ENCODE assay signal across 8 mouse cellular contexts in genomic region chr13:14649301-14649700, GRCm38 (mm10). TPM values are rescaled to one million over a fixed set of nuclear protein-coding genes. Genes with fewer than 3 reads are reported as not detected.
DNase-seq lines count a peak whose midpoint lies in the region; ATAC-seq and TF ChIP-seq lines count a peak whose summit lies in the region.

No protein-coding gene starts in this region.

- 18% methylated on average over 1 of the region's 1 CpGs for WGBS in kidney, embryonic 16.5 days
- WGBS in hindbrain, embryonic 13.5 days = 29% methylated on average over 1 of the region's 1 CpGs
- WGBS in stomach, postnatal 0 days = 26% methylated on average over 1 of the region's 1 CpGs

- H3K4me1 ChIP-seq in kidney, embryonic 16.5 days (ENCODE audit: insufficient read depth, low read length) = no peaks in the 10 kb centered on the region
- H3K4me1 ChIP-seq in ES-E14 (ENCODE audit: control insufficient read depth in 2 of 2, insufficient read depth in 2 of 2, low read length in 2 of 2, poor library complexity in 1 of 2) = no peaks in the 10 kb centered on the region
- no peaks in the 10 kb centered on the region for H3K4me1 ChIP-seq in hindbrain, embryonic 13.5 days (replicated peaks)
- no peaks in the 10 kb centered on the region for H3K4me1 ChIP-seq in stomach, postnatal 0 days (replicated peaks; ENCODE audit: control insufficient read depth, insufficient read depth)

- peak; percentile 37 for DNase-seq in kidney, adult 9 months
- DNase-seq in 416B (ENCODE audit: low read depth) = peak; percentile 59
- DNase-seq in ES-E14 (ENCODE audit: low read depth, low spot score) = no peak
- no peak for DNase-seq in stomach, postnatal 0 days (ENCODE audit: low spot score)
- no peak for DNase-seq in spleen, postnatal 36 days (ENCODE audit: low spot score in 2 of 2)
- DNase-seq in natural killer cell, adult 2 months (ENCODE audit: low spot score in 2 of 2) = no peak

- H3K4me2 ChIP-seq in kidney, embryonic 16.5 days (replicated peaks; ENCODE audit: low read depth, low read length) = no peak overlapping the region
- H3K4me2 ChIP-seq in hindbrain, embryonic 13.5 days = no peak overlapping the region
- H3K4me2 ChIP-seq in stomach, postnatal 0 days (replicated peaks; ENCODE audit: low read depth) = no peak overlapping the region

- H3K9me3 ChIP-seq in kidney, embryonic 16.5 days (ENCODE audit: low read length) = no peaks in the 10 kb centered on the region
- H3K9me3 ChIP-seq in ES-E14 (ENCODE audit: control insufficient read depth, insufficient read depth, low read depth, low read length) = no peaks in the 10 kb centered on the region
- no peaks in the 10 kb centered on the region for H3K9me3 ChIP-seq in hindbrain, embryonic 13.5 days
- H3K9me3 ChIP-seq in stomach, postnatal 0 days (ENCODE audit: control insufficient read depth, low read length) = no peaks in the 10 kb centered on the region

- no peaks in the 10 kb centered on the region for H3K36me3 ChIP-seq in kidney, embryonic 16.5 days (ENCODE audit: insufficient read depth, low read length)
- H3K36me3 ChIP-seq in ES-E14 (ENCODE audit: control insufficient read depth, insufficient read depth, low read length, poor library complexity, severe bottlenecking) = no peaks in the 10 kb centered on the region
- no peaks in the 10 kb centered on the region for H3K36me3 ChIP-seq in hindbrain, embryonic 13.5 days
- H3K36me3 ChIP-seq in stomach, postnatal 0 days (ENCODE audit: control insufficient read depth, insufficient read depth, low read length) = no peaks in the 10 kb centered on the region

- H3K9ac ChIP-seq in kidney, embryonic 16.5 days (replicated peaks; ENCODE audit: low read length) = no peak overlapping the region
- no peak overlapping the region for H3K9ac ChIP-seq in ES-E14 (ENCODE audit: insufficient read depth, low read depth, low read length, poor library complexity, severe bottlenecking)
- no peak overlapping the region for H3K9ac ChIP-seq in hindbrain, embryonic 13.5 days
- no peak overlapping the region for H3K9ac ChIP-seq in stomach, postnatal 0 days (ENCODE audit: low read length)

- no peak for ATAC-seq in kidney, embryonic 16.5 days (ENCODE audit: low FRiP score, low TSS enrichment)
- peak; percentile 71; the same call in 1 of the 2 replicates for ATAC-seq in hindbrain, embryonic 13.5 days (ENCODE audit: low FRiP score)
- ATAC-seq in stomach, postnatal 0 days (ENCODE audit: low FRiP score, low TSS enrichment) = no peak

- no peaks in the 10 kb centered on the region for H3K27me3 ChIP-seq in kidney, embryonic 16.5 days (ENCODE audit: insufficient read depth, low read length)
- H3K27me3 ChIP-seq in hindbrain, embryonic 13.5 days = no peaks in the 10 kb centered on the region
- H3K27me3 ChIP-seq in stomach, postnatal 0 days (ENCODE audit: control insufficient read depth, insufficient read depth, low read length) = no peaks in the 10 kb centered on the region

- no peak for TF ChIP-seq EP300 in stomach, postnatal 0 days (optimal IDR thresholded peaks at IDR 0.05)

- H3K4me3 ChIP-seq in kidney, embryonic 16.5 days (ENCODE audit: low read length) = no peak overlapping the region
- no peak overlapping the region for H3K4me3 ChIP-seq in ES-E14 (ENCODE audit: insufficient read depth in 1 of 2, low read depth in 1 of 2, low read length in 2 of 2, poor library complexity in 1 of 2, severe bottlenecking in 1 of 2)
- no peak overlapping the region for H3K4me3 ChIP-seq in hindbrain, embryonic 13.5 days
- H3K4me3 ChIP-seq in stomach, postnatal 0 days (ENCODE audit: low read depth, low read length) = no peak overlapping the region

- no peak overlapping the region for H3K27ac ChIP-seq in kidney, embryonic 16.5 days (ENCODE audit: low read length)
- no peak overlapping the region for H3K27ac ChIP-seq in ES-E14 (ENCODE audit: insufficient read depth, low read depth, low read length, poor library complexity, severe bottlenecking)
- H3K27ac ChIP-seq in hindbrain, embryonic 13.5 days = no peak overlapping the region
- H3K27ac ChIP-seq in stomach, postnatal 0 days (replicated peaks) = no peak overlapping the region

- TF ChIP-seq CTCF in stomach, postnatal 0 days (IDR thresholded peaks at IDR 0.05; ENCODE audit: low read depth) = peak; percentile 73

- in situ Hi-C loops in ES-E14 (cut with MboI; ENCODE audit: low sequenced_read_pairs in 2 of 2, unreplicated experiment in 2 of 2) = loop anchor here in 1 of 2 experiments (10.0 kb wide), 2 partner anchors 686 to 1116 kb away; no protein-coding TSS in a partner anchor

TF ChIP-seq in ES-E14, 5 proteins besides CTCF, POLR2A, EP300 and RAD21:
- no peak for TF ChIP-seq ZC3H11A (IDR thresholded peaks at IDR 0.05; ENCODE audit: borderline replicate concordance, low read depth, low read length)
- peak; percentile 91 for TF ChIP-seq ZNF384 (IDR thresholded peaks at IDR 0.05; ENCODE audit: low read depth, low read length)

RNA-seq across cellular contexts. Expression of gene AW209491, which starts 19.3 kb away (rescaled TPM):
- polyA plus RNA-seq in kidney, embryonic 16.5 days (2015; fragmentation: Nextera tagmentation; extraction: Ambion mirVana) = 28.0 and 28.9 TPM in 2 replicates
- total RNA-seq in ES-E14 (2012; rRNA removed) = 10.9 and 15.8 TPM in 2 replicates
- polyA plus RNA-seq in hindbrain, embryonic 13.5 days (2015; fragmentation: Nextera tagmentation; extraction: Ambion mirVana) = 42.2 and 44.9 TPM in 2 replicates
- polyA plus RNA-seq in stomach, postnatal 0 days (2015; fragmentation: Nextera tagmentation; extraction: Ambion mirVana) = 17.8 and 19.9 TPM in 2 replicates

RNA-seq across cellular contexts. Expression of gene Psma2, which starts 36.3 kb away (rescaled TPM):
- polyA plus RNA-seq in kidney, embryonic 16.5 days (2015; fragmentation: Nextera tagmentation; extraction: Ambion mirVana) = 192 and 210 TPM in 2 replicates
- 94.3 and 136 TPM in 2 replicates for total RNA-seq in ES-E14 (2012; rRNA removed)
- polyA plus RNA-seq in hindbrain, embryonic 13.5 days (2015; fragmentation: Nextera tagmentation; extraction: Ambion mirVana) = 184 and 188 TPM in 2 replicates
- 152 and 153 TPM in 2 replicates for polyA plus RNA-seq in stomach, postnatal 0 days (2015; fragmentation: Nextera tagmentation; extraction: Ambion mirVana)

RNA-seq across cellular contexts. Expression of gene Mrpl32, which starts 36.3 kb away (rescaled TPM):
- 107 and 108 TPM in 2 replicates for polyA plus RNA-seq in kidney, embryonic 16.5 days (2015; fragmentation: Nextera tagmentation; extraction: Ambion mirVana)
- 28.2 and 42.2 TPM in 2 replicates for total RNA-seq in ES-E14 (2012; rRNA removed)
- polyA plus RNA-seq in hindbrain, embryonic 13.5 days (2015; fragmentation: Nextera tagmentation; extraction: Ambion mirVana) = 128 and 136 TPM in 2 replicates
- polyA plus RNA-seq in stomach, postnatal 0 days (2015; fragmentation: Nextera tagmentation; extraction: Ambion mirVana) = 106 and 107 TPM in 2 replicates

Comparison
In these comparisons a context has a peak if more than half of its experiments do, and no peak if none do; other contexts are left out.
1. DNase-seq: peak in kidney, adult 9 months (single experiment) and 416B (single experiment); none in ES-E14 (single experiment), stomach, postnatal 0 days (single experiment), spleen, postnatal 36 days (0 of 2) and natural killer cell, adult 2 months (0 of 2).